Mouse (Mus musculus) embryonic facial prominence, embryonic 10.5 days (tissue): ENCODE measurements around the gene Rexo2. TPM values are rescaled to one million over a fixed set of nuclear protein-coding genes. Genes with fewer than 3 reads are reported as not detected.

Source experiments
- DNase-seq: peaks from one replicate; pipeline ENCODE4 v3.0.0-alpha.2; 2017; ENCODE audit warnings: low spot score
- H3K27ac ChIP-seq: fragments of 300-500 bp; sonication (generic); replicated peaks from 2 replicates; pipeline ENCODE4 v1.5.1; 2016; ENCODE audit warnings: mild to moderate bottlenecking
- H3K27me3 ChIP-seq: fragments of 300-500 bp; sonication (generic); replicated peaks from 2 replicates; pipeline ENCODE4 v1.6.1; 2016; ENCODE audit warnings: low read depth, mild to moderate bottlenecking; ENCODE audit not compliant: poor library complexity, severe bottlenecking
- H3K36me3 ChIP-seq: fragments of 300-500 bp; sonication (generic); replicated peaks from 2 replicates; pipeline ENCODE4 v1.6.1; 2016; ENCODE audit warnings: mild to moderate bottlenecking, moderate library complexity
- H3K4me1 ChIP-seq: fragments of 300-500 bp; sonication (generic); 2 replicates; pipeline ENCODE4 v1.6.1; 2016
- H3K4me3 ChIP-seq: fragments of 300-500 bp; sonication (generic); 2 replicates; pipeline ENCODE4 v1.5.1; 2016; ENCODE audit warnings: mild to moderate bottlenecking, moderate library complexity
- H3K9me3 ChIP-seq: fragments of 300-500 bp; sonication (generic); 2 replicates; pipeline ENCODE4 v1.6.1; 2016; ENCODE audit warnings: mild to moderate bottlenecking
- WGBS: fragments of 180-500 bp; shearing (Covaris S2); methylation state at CpG from one replicate; pipeline ENCODE4 v1.1.7; 2016; 5-methylcytosine and 5-hydroxymethylcytosine counted together
- microRNA-seq: library from miRNA; unstranded; fragments of <30 nt; microRNA quantifications from one replicate; pipeline ENCODE4, GENCODE M21; 2017
- polyA plus RNA-seq: library from polyadenylated mRNA; unstranded; fragments of >200 nt; fragmentation: Nextera tagmentation; extraction: Ambion mirVana; gene quantifications from 2 replicates; pipeline ENCODE4 v1.2.1, GENCODE M21; 2016

Gene Rexo2
- polyA plus RNA-seq, 1 experiment from 2014 or later: 110 TPM

- WGBS: 89% methylated on average over 2 of the region's 2 CpGs
- H3K4me1 ChIP-seq: no peaks in the 10 kb centered on the region
- no peak for DNase-seq
- no peaks in the 10 kb centered on the region for H3K27me3 ChIP-seq
- H3K27ac ChIP-seq: no peak overlapping the region
- no peaks in the 10 kb centered on the region for H3K36me3 ChIP-seq
- no peak overlapping the region for H3K4me3 ChIP-seq
- no peaks in the 10 kb centered on the region for H3K9me3 ChIP-seq
Observed at GRCm38 (mm10) chr9:48421029-48421428, 59.4 kb downstream of the Rexo2 start.

DNA sequence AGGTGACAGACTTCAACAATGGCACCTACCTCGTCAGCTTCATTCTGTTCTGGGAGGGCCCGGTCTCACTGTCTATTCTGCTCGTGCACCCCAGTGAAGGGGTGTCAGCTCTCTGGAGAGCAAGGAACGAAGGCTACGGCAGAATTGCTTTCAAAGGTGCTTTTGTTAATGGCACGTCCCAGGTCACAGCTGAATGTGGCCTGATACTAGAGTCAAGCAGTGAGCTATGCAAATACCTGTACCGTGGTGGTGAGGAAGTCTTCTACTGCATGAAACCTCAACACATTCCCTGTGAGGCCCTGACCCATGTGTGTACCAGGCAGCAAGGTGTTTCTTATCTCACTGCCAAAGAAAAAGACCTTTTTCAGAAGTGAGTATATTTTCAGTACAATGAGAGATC lies 60.0 kb downstream of the Rexo2 start:
- Histone ChIP-seq H3K9me3 (no peaks in the 10 kb centered on the region), H3K4me3 (no peak overlapping the region), H3K27me3 (no peaks in the 10 kb centered on the region), H3K36me3 (no peaks in the 10 kb centered on the region), H3K27ac (no peak overlapping the region), H3K4me1 (no peaks in the 10 kb centered on the region)
- DNase-seq: no peak
- 81% methylated on average over 7 of the region's 7 CpGs for WGBS

DNA sequence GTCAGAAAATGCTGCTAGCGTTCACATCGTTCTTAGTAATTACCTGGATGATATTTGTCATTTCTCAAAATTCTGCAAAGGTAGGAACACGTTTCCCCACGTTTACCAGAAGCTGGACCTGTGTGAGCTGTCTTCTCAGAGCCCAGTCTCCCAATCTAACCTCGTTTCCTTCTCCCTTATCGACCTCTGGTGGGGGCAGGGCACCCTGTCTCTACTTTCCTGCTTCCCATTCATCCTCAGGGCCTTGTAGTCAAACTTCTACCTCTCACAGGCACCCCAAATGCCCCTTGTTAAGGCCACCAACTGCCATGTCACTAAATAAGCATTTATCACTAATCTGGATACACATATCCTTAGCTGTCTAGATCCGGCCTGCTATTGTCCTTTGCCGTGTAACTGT lies 61.6 kb downstream of the Rexo2 start:
- DNase-seq: no peak
- WGBS: 74% methylated on average over 8 of the region's 8 CpGs
- no peak overlapping the region for H3K27ac ChIP-seq
- no peaks in the 10 kb centered on the region for H3K27me3 ChIP-seq
- no peaks in the 10 kb centered on the region for H3K36me3 ChIP-seq
- H3K4me3 ChIP-seq: no peak overlapping the region
- H3K4me1 ChIP-seq: no peaks in the 10 kb centered on the region
- H3K9me3 ChIP-seq: no peaks in the 10 kb centered on the region

Small RNA genes lying within 50 kb of the gene (microRNA-seq; reads per million reads assigned to microRNA genes)
- gene Gm23653: not detected

Other genes with a start within 250 kb of the Rexo2 start
- gene Nxpe2, start 127.2 kb downstream of the Rexo2 start, polyA plus RNA-seq: 0.68 and 1.1 TPM in 2 replicates
- 115 and 118 TPM in 2 replicates for gene Rbm7, start 14.7 kb upstream of the Rexo2 start, polyA plus RNA-seq
- gene Gm5617, start 14.8 kb upstream of the Rexo2 start, polyA plus RNA-seq: 26.8 and 27.9 TPM in 2 replicates
- gene Nnmt, start 124.5 kb upstream of the Rexo2 start, polyA plus RNA-seq: 0.59 and 0.61 TPM in 2 replicates